Mouse (Mus musculus): ENCODE measurements around the gene Cutc.

Gene Cutc

GRCm38 (mm10) chr19:43752489-43753225 is at the start of gene Cutc, which contains the start of gene Cox15:
TSS of gene Cutc (plus strand) at chr19:43752996.
TSS of gene Cox15 (minus strand) at chr19:43753000.
- DNase-seq: peak; percentile 97

GRCm38 (mm10) chr19:43704211-43704610 is 48.6 kb upstream of the Cutc start:
- DNase-seq: no peak

- DNase-seq: no peak
These were observed 47.9 kb upstream of the Cutc start for GRCm38 (mm10) chr19:43704787-43705497.

- DNase-seq: no peak
These were observed 44.6 kb upstream of the Cutc start for GRCm38 (mm10) chr19:43708206-43708605.

GRCm38 (mm10) chr19:43709317-43709716 is 43.5 kb upstream of the Cutc start:
- DNase-seq: no peak

- no peak for DNase-seq
These were observed 41.5 kb upstream of the Cutc start for GRCm38 (mm10) chr19:43711159-43711916.

GRCm38 (mm10) chr19:43711971-43712370 is 40.8 kb upstream of the Cutc start:
- DNase-seq: no peak

GRCm38 (mm10) chr19:43720061-43720460 is 32.7 kb upstream of the Cutc start:
- DNase-seq: no peak

GRCm38 (mm10) chr19:43722891-43723290 is 29.9 kb upstream of the Cutc start:
- DNase-seq: no peak

GRCm38 (mm10) chr19:43723501-43723900 is 29.3 kb upstream of the Cutc start:
- DNase-seq: no peak

GRCm38 (mm10) chr19:43724194-43724593 is 28.6 kb upstream of the Cutc start:
- no peak for DNase-seq

GRCm38 (mm10) chr19:43724821-43725220 is 28.0 kb upstream of the Cutc start:
- no peak for DNase-seq

- DNase-seq: no peak
These were observed 26.2 kb upstream of the Cutc start for GRCm38 (mm10) chr19:43726510-43727146.

- DNase-seq: no peak
These were observed 23.3 kb upstream of the Cutc start for GRCm38 (mm10) chr19:43729296-43730036.

GRCm38 (mm10) chr19:43730037-43730428 is 22.8 kb upstream of the Cutc start:
- no peak for DNase-seq

- no peak for DNase-seq
These were observed 21.6 kb upstream of the Cutc start for GRCm38 (mm10) chr19:43731157-43731556.

- no peak for DNase-seq
These were observed 14.4 kb upstream of the Cutc start for GRCm38 (mm10) chr19:43738409-43738808.

GRCm38 (mm10) chr19:43743401-43743800 is 9.4 kb upstream of the Cutc start:
- DNase-seq: no peak

GRCm38 (mm10) chr19:43745740-43746139 is 7.1 kb upstream of the Cutc start:
- no peak for DNase-seq

- no peak for DNase-seq
These were observed 4.9 kb upstream of the Cutc start for GRCm38 (mm10) chr19:43747877-43748276.

GRCm38 (mm10) chr19:43750008-43750407 is 2.8 kb upstream of the Cutc start:
- DNase-seq: no peak

GRCm38 (mm10) chr19:43753226-43753835 is 535 bp downstream of the Cutc start:
- peak; percentile 92 for DNase-seq

All from cerebellum, adult 8-10 months (tissue).